30 mouse cellular contexts compared by ENCODE assay signal in genomic region chr2:30904231-30904630, GRCm38 (mm10).
"Had no signal": no experiment of that assay in that cellular context is flagged by ENCODE, and none has a peak within 500 bp of the region (broad histone marks: within the 10 kb centered on the region; RNA-seq: fewer than 3 reads in every experiment).

No protein-coding gene starts in this region.

- H3K4me3 ChIP-seq: left cerebral cortex, adult 2 months; limb, embryonic 10.5 days; limb, embryonic 13.5 days; liver, embryonic 12.5 days; liver, embryonic 13.5 days; liver, embryonic 15.5 days; lung, embryonic 15.5 days; megakaryocyte, embryonic 14.5 days; midbrain, embryonic 12.5 days; midbrain, embryonic 13.5 days; midbrain, embryonic 15.5 days; myocyte; neural tube, embryonic 12.5 days had no signal

- H3K4me1 ChIP-seq: liver, embryonic 12.5 days; liver, embryonic 13.5 days had no signal

- H3K27ac ChIP-seq: left cerebral cortex, adult 2 months; limb, embryonic 10.5 days; limb, embryonic 12.5 days; limb, embryonic 13.5 days; limb, embryonic 15.5 days; liver, embryonic 12.5 days; liver, embryonic 13.5 days; liver, embryonic 14.5 days; liver, embryonic 15.5 days; lung, embryonic 15.5 days; macrophage; midbrain, embryonic 12.5 days; midbrain, embryonic 13.5 days; midbrain, embryonic 15.5 days; neural tube, embryonic 12.5 days had no signal

- H3K9ac ChIP-seq: limb, embryonic 12.5 days; limb, embryonic 15.5 days; liver, embryonic 12.5 days; liver, embryonic 13.5 days; liver, embryonic 14.5 days; liver, embryonic 15.5 days; liver, postnatal 0 days; lung, embryonic 15.5 days; midbrain, embryonic 12.5 days; midbrain, embryonic 13.5 days; midbrain, embryonic 15.5 days; neural tube, embryonic 12.5 days had no signal

- ATAC-seq: liver, embryonic 12.5 days; liver, postnatal 0 days; lung, postnatal 0 days; midbrain, embryonic 13.5 days; midbrain, embryonic 15.5 days; midbrain, embryonic 16.5 days had no signal

- H3K27me3 ChIP-seq: limb, embryonic 12.5 days; limb, embryonic 13.5 days; limb, embryonic 15.5 days had no signal

- DNase-seq: left cerebral cortex, postnatal 4 days; liver; liver, embryonic 13.5 days; liver, postnatal 0 days; lung, adult 18-20 months; lung, adult 2 months; lung, postnatal 10 days; lung, postnatal 14 days; lung, postnatal 36 days; lung, postnatal 4 days had no signal

- H3K36me3 ChIP-seq: limb, embryonic 12.5 days; limb, embryonic 13.5 days; liver, embryonic 12.5 days; liver, embryonic 13.5 days; liver, embryonic 15.5 days; lung, embryonic 15.5 days; midbrain, embryonic 10.5 days; midbrain, embryonic 12.5 days; midbrain, embryonic 13.5 days; midbrain, embryonic 15.5 days; neural tube, embryonic 12.5 days had no signal

- H3K4me2 ChIP-seq: liver, embryonic 11.5 days; liver, embryonic 12.5 days; liver, embryonic 13.5 days; liver, embryonic 15.5 days; midbrain, embryonic 15.5 days had no signal

- H3K9me3 ChIP-seq: limb, embryonic 10.5 days; limb, embryonic 12.5 days; limb, embryonic 13.5 days; limb, embryonic 15.5 days; liver, embryonic 12.5 days; liver, embryonic 13.5 days; liver, embryonic 15.5 days; lung, embryonic 15.5 days; megakaryocyte, embryonic 14.5 days; midbrain, embryonic 10.5 days; midbrain, embryonic 12.5 days; midbrain, embryonic 13.5 days; midbrain, embryonic 15.5 days; neural tube, embryonic 12.5 days had no signal
